Mouse (Mus musculus) T-helper 1 cell (primary cell): ENCODE measurements around the gene Gm10160.
"Not testable (repeated sequence)": the region's sequence is repeated elsewhere in the genome, so short reads cannot be mapped to it uniquely, and the experiment has no call there.

ENCODE experiments used
- in situ Hi-C: fragments of 300-600 bp; cut with MboI, MseI; formaldehyde crosslinking; loops from one replicate; pipeline ENCODE4 v1.15.1; 2025; ENCODE audit warnings: high pct_unique_total_duplicates

Gene Gm10160

DNA sequence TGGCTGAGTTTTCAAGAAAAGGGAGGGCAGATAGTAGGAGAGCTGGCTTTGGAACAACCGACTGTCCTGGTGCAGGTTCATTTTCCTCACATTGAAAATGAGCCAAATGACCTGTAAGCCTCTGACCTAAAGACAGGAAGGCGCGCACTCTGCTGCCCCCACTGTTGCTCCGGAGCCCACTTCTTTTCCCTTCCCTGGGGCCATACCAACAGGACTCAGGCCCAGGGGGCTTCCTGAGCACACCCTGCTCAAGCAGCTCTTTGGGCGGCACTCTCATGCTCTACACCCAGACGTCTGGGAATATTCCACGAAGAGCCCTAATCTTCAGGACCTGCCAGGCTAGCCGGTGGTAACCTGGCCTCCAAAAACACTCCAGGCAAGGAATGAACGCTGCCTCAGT is 2.6 kb upstream of the Gm10160 start:
- in situ Hi-C loops: no loop called here

DNA sequence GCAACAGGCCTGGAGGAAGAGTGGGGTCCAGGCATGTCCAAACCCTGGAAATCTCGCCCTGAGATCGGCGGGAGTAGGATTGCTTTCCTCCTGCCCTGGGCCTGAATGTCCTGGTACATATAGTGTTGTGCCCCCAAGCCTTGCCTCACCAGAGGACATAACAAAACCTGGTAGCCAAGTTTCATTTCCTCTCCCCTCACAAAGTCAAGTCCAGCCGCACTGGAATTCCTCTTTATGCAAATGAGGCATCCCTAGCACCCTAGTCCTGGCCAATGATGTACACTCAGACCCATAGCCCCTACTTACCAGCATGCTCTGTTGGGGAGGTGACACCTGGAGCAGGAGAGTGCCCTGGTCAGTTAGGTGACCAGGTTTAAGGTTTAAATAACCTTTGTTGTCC is 627 bp upstream of the Gm10160 start:
- in situ Hi-C loops: no loop called here

DNA sequence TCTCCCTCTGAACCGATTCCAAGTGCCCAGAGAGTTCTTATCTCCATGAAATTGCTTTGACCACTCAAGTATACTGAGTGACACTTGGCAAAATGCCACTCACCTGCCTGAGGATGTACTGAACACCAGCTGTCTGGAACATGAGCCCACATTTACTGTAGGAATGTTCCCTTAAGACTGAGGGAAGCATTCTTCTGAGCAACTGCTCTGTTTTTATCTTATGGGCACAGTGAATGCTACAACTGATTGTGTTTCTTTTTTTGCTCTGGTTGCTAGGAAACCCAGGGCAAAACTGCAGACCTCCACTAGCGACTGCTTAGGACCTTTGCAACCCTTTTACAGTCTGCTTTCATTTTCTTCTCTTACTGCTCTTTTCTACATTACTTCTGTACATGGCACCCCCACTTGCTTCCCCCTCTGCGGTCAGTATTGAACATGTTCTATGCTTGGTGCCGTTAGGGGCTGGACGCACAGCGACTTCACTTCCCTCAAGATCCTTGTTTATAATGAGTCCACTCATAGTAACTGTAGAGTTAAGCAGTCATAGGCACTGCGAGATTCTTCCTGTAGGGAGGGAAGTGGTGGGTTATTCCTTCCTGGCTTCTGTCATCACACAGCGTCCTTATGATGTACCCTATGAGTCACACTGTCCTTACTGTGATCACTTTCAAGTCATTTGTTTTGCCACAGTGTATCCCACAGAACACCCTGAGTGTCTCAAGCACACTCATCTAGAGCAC is 856 bp downstream of the Gm10160 start:
- in situ Hi-C loops: no loop called here

DNA sequence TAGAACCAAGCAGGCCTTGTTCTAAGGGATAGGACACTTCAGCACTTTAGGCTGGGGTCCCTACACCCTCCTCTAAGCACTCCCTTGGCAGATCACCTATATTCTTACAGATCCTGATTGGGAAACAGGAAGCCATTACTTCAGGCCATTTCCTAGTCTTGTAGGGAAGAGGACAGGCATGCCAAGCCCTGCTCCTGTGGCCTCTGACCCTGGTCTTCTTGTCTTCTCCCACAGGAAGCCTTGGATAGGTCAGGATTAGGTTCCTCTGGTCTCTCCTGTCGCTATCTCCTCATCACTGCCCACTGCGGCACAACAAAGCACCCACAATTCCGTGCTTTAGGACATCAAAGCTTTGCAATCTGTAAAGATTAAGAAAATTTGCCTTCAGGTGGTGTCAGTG is 3.9 kb downstream of the Gm10160 start:
- in situ Hi-C loops: no loop called here

DNA sequence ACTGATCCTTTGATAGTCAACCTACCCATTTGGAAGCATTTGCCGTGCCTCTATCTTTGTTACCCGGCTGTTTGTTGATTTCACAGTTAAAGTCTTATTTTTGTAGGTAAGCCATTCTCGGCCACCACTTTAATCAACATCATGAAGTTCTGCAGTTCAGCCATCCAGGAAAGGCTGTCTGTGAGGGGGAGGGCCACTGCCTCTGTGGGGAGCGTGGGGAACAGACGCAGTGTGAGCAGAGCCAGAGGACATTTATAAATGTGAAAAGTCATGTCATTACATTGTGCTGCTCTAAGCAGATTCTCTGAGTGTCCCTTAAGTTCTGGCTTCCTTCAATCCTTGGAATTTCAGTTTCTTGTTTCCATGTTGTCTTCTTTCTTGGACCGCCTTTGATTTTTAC is 5.4 kb downstream of the Gm10160 start:
- in situ Hi-C loops: no loop called here

DNA sequence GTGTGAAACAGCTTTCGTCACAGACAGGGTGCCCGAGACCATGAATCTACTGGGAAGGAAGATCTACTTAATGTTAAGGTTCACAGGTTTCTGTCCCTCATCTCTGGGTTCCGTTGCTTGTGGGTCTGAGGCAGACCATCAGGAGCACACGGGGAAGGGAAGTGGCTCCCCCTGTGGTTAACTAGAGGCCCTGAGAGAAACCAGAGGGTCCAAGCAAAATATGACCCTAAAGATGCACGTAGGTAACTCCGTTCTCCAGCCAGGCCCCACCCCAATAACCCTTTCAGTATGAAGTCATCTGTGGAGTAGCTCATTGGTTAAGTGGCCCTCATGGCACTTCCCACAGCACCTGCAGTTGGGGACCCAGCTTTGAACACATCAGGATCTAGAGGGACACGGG is 6.0 kb downstream of the Gm10160 start:
- in situ Hi-C loops: no loop called here

DNA sequence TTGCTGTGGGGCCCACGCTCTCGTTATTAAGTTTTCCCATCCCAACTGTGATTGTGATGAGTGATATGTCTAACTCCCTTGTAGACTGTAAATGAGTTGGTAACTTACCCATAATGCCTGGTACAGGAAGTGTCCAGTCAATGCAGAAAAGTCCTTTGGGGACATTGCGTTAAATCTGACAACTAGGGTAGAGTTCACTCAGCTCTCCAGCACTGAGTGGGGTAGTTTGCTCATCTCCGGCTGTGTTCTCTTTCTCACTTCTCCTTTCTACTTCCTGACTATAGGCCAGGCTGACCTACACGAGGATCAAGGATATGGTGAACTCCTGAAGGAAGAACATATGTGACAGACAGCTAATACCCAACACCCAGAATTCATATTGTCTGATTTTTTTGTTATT is 6.4 kb downstream of the Gm10160 start:
- in situ Hi-C loops: no loop called here

DNA sequence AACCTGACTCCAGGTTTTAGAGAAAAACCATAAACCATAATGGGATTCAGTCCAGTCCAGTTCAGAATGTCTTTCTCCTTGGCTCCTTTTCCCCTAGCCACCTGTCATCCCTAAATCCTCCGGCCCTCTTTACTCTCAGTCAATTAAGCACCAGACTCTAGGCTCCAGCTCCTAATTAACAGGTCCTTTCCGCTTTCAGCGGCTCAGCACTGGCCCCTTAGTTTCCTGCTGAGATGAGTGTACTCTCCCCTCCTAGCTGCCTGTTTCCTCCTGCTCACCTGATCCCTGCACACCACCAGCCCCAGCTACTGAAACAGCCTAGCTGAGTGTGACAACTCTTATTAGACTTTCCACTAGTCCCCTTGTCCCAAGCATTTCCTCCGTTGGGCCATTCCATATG is 7.8 kb downstream of the Gm10160 start:
- in situ Hi-C loops: no loop called here

DNA sequence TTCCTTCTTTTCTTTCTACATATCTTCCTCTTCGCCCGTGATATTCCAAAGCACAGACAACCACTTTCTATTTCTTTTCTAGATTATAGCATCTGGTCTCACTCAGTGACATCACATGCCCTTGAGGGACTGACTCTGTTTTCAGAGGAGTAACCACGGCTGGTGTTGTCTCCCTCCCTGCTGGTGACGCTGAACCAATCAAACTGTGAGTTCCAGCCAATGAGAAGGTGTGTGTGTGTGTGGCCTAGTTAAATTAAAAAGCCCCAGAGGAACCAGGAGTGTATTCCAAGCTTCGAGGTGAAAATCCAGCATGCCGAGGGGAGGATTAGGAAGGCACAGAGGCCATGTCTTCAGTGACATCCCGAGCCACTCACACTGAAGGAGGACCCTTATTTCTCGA is 8.6 kb downstream of the Gm10160 start:
- in situ Hi-C loops: no loop called here

DNA sequence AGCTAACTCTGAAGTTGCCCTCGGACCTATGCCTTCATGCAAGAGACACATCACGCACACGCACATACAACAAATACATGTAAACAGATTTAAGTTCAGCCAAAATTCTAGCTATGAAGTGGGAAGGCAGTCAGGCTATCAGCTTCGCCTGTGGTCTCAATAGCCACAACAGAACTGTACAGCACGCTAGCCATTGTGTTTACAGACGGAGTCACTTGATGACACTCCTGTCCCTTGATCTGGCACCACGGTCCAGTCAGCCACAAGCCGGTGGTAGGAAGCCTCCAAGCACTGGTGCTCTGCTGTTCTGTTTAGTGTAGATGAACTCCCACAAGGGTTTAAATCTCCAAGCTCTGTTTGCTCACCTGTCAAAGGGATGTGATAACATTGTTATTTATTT is 9.6 kb downstream of the Gm10160 start:
- in situ Hi-C loops: no loop called here

DNA sequence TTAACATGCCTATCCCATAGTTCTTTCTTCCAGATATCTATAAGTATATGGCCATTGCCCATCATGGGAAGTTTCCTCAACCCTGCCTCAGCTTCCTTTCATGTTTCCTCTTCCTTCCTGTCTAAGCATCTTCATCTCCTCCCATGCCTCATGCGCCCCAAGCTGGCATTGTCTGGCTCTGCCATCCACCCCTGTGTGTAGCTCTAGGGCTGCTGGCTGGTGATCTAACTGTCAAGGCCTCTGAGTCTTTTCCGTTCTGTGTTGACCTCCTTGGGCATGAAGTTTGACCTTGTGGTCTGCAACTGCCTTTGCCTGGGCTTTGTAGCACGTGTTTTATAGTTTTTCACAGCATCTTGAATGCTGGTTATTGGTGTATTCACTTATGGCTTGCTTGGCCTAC is 10.3 kb downstream of the Gm10160 start:
- in situ Hi-C loops: no loop called here

DNA sequence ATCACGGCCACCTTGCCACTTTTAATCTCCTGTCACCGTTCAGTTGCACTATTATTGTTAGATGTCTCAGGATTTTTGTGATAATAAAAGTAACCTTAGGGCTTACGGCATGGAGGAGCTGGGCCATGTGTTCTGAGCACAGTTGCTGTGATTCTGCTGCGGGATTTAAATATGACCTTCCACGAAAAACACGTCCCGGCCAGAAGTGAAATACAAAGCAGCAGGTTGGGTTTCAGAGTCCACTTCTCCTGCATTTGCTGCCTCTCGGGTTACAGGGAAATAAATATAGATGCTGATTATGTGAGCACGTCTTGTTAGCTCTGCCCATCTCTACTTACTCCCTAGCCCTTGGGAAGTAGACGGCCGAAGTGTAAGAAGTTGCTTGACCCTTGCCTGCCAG is 10.8 kb downstream of the Gm10160 start:
- in situ Hi-C loops: no loop called here

DNA sequence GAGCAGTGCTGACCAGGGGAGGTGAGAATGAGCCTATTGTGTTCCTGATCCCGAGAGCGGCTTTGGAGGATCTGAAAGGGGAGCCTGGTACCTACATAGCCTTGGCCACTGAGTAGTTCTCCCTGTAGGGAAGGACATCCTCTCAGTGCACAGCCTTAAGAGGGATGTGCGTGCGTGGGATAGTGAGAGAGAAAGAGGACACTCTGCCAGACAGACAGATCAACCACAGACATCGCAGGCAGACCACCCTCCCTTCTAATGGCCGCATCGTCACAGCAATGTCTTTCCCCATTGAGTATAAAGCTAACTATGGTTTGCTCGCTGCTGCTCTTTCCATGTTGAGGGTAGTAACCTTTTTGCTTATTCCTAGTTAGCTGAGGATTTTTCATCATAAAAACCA is 11.7 kb downstream of the Gm10160 start:
- in situ Hi-C loops: no loop called here

DNA sequence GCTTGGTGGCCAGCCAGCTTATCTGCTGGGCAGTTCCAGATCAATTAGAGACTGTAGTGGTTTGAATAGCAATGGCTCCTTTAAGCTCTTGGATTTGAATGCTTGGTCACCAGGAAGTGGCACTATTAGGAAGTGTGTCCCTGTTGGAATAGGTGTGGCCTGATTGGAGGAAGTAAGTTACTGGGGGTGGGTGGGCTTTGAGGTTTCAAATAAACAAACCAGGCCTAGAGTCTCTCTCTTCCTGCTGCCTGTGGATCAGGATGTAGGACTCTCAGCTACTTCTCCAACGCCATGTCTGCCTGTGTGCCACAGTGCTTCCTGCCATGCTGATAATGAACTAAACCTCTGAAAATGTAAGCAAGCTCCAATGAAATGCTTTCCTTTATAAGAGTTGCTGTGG is 12.6 kb downstream of the Gm10160 start:
- in situ Hi-C loops: no loop called here

DNA sequence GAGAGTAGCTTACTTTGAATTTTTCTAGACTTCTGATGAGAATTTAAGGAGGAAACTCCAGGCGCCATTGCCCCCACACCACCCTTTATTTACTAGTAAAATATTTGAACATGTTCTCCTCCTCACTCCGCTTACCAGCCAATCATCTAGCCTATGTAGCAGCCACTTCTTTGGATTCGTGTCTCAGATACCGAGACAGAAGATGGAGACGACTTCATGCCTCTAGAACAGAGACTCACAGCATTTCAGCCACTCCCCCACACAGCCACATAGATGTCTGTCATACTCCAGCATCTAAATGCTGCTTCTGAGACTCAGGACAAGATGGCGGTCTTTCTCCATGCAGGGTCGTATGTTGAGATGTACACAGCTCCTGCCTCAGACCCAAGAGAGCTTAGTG is 13.5 kb downstream of the Gm10160 start:
- in situ Hi-C loops: no loop called here

DNA sequence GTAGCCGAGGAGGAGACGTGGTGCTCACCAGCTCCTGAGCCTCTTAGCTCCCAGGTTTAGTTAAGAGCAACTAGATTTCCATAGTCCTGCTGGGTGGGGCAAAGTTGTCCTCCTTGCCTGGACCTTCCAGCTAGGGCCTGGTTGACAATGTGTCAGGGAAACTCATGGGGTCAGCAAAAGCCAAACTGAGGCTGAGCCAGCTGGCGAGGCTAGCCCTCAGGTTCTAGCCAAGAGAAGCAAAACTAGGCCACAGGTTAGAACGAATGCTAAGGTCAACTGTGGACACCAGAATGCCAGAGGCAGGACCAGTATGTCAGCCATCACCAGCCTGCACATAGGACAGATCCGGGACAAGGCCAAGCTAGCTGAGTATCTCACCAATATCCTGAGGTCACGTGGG is 14.2 kb downstream of the Gm10160 start:
- in situ Hi-C loops: no loop called here

DNA sequence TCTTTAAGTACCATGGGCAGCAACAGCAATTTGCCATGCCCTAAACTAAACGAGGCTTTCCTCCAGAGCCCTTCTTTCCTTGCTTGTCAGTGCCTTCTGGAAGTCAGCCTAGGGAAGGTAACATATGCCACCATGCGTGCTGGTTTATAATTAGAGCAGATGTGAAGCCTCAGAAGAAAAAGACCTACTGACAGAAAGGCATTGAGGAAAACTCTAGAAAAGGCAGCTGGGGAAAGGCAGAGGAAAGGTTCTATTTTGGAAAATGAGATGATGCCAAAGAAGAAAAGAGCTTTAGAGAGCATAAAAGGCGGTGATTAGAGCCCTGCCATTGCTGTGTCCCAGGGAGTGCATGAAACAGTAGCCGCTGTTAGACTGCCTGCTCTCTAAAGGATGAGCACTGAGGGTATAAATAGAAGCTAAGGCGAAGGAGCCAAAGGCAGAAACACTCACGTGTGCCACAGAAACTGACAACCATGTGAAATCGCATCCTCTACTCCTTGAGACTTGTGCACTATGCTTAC is 14.9 kb downstream of the Gm10160 start:
- in situ Hi-C loops: no loop called here

DNA sequence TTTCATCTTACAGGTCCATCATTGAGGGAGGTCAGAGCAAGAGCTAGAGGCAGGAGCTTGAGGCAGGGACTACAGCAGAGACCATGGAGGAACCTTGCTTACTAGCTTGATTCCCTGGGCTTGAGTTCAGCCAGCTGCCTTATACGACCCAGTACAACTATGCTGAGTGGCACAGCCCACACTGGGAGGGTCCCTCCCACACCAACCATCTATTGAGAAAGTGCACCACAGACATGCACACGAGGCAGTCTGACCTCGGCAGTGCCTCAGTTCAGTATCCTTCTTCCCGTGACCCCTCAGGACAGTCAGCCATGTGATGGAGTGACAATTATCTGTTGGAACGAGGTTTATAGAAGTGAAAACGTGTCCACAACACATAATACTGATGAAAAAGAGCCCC is 15.8 kb downstream of the Gm10160 start:
- in situ Hi-C loops: no loop called here

DNA sequence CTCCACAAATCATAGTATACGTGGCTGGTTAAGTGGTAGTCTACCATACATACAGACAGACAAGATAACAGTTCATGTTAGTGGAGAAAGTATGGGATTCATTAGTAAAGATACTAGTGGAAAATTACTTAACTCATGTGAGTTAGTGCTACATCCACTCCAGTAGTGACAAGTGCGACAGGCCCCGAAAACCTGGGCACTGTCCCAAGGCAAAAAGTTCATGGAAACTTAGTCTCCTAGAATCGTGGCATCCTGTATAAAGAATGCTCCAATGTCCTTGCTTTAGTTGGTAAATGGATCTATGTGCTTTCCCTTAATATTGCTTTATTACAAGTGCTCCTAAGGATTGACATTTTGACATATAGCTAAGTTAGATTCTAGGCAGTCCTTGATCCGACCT is 17.8 kb downstream of the Gm10160 start:
- in situ Hi-C loops: not testable (repeated sequence)

DNA sequence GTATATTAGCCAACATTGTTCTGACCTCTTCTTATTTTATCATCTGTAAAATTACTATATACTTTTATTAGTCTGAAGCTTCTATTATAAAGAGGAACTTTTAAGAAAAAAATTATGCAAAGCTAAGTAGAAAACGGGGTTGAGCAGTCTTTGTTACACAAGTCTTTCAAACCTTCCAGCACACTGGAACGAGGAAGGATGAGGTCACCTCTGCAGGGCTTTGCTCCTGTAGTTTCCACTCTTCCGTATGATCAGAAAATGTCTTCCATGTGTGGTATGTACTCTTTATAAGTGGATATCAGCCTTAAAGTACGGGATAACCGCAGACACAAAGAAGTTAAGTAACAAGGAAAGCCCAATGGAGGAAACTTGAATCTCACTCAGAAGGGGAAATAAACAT is 20.2 kb downstream of the Gm10160 start:
- in situ Hi-C loops: no loop called here

DNA sequence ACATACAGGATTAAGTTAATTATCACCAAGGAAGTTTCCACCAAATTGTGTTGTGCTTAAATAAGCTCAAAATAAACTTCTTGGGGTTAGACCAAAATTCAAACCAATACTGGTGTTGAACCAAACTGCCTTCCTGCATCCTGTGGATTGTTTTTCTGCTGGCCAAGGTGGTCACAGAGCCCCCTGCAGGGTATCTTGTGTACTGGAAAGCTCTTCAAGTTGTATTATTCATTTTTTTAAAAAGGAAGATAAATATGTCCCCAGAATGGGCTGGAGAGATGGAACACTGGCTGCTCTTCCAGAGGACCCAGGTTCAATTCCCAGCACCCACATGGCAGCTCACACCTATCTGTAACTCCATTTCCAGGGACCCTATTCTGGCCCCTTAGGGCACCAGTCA is 20.7 kb downstream of the Gm10160 start:
- in situ Hi-C loops: no loop called here

DNA sequence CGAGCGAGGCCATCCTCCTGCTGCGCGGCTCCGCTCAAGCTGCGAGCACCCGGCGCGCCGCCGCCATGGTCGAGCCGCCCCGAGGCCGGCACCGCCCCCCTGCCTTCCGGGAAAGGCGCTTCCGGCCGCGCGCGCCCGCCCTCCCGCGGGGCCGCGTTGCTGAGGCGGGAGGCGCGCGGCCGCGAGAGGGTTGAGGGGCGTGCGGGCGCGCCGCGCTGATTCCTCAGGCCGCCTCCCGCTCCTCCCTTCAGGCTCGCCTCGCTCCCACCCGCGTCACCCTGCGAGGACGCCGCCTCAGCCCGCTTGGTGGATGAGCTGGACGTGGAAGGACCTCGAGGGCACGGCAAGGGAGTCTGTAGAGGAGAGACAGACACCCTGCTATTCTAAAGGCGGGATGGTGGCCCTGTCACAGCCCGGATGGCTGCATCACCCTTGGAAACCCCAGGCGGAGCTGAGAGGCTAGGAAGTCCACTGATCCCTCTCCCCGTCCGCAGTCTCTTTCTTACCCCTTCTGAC is 26.2 kb downstream of the Gm10160 start, which contains the start of gene Btbd1:
TSS of gene Btbd1 (minus strand) at position 53 of the 516 bp plus-strand sequence.
- in situ Hi-C loops: no loop called here

DNA sequence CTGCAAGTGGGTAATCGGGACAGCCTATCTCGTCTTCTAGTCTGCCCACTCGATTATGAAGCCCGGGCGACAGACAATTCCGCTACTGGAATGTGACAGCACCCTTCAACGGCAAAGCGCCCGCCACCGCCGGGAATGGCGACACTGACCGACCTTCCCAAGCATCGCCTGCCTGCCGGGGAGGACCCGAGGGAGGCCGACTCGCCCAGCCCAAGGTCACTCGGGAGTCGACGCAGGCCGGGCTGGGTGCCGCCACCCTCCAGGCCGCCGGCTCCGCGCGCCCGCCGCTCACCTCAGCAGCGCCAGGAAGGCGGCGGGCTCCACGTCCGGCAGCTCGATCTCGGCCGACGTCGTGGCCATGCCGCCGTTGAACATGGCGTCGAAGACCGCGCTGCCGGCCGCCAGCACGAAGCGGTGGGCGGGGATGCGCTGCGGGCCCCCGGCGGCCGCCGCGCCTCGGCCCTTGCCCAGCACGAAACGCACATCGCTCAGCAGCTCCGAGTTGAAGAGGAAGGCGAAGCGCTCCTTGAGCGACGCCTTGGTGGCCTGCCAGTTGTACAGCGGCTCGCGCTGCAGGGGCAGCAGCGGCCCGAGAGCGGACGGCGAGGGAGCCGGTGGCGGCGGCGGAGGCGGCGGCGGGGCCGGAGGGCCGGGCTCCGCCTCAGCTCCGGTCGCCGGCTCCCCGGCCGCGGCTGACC is 26.8 kb downstream of the Gm10160 start:
- in situ Hi-C loops: no loop called here
